Mouse (Mus musculus) midbrain, postnatal 0 days (tissue): ENCODE results near the gene Ttc41. TPM values are rescaled to one million over a fixed set of nuclear protein-coding genes. Genes with fewer than 3 reads are reported as not detected.
"Not testable (repeated sequence)": the region's sequence is repeated elsewhere in the genome, so short reads cannot be mapped to it uniquely, and the experiment has no call there.

Experiments used
- ATAC-seq: fragments of 200-750 bp; cut with Nextera tagmentation; 2 replicates; pipeline ENCODE4 v1.8.0; 2017; ENCODE audit warnings: moderate number of reproducible peaks, mild to moderate bottlenecking, moderate TSS enrichment, moderate library complexity; ENCODE audit not compliant: low FRiP score
- DNase-seq: peaks from one replicate; pipeline ENCODE4 v3.0.0-alpha.2; 2015; ENCODE audit warnings: low spot score
- H3K27ac ChIP-seq: fragments of 300-500 bp; sonication (generic); 2 replicates; pipeline ENCODE4 v1.5.1; 2014; ENCODE audit warnings: low read depth, mild to moderate bottlenecking, low read length, mixed read lengths
- H3K27me3 ChIP-seq: fragments of 300-500 bp; sonication (generic); 2 replicates; pipeline ENCODE4 v1.6.1; 2014; ENCODE audit warnings: low read length, control low read depth, mixed read lengths; ENCODE audit not compliant: insufficient read depth
- H3K36me3 ChIP-seq: fragments of 300-500 bp; sonication (generic); 2 replicates; pipeline ENCODE4 v1.6.1; 2014; ENCODE audit warnings: low read length, control low read depth, mixed read lengths; ENCODE audit not compliant: insufficient read depth
- H3K4me1 ChIP-seq: fragments of 300-500 bp; sonication (generic); 2 replicates; pipeline ENCODE4 v1.6.1; 2014; ENCODE audit warnings: mild to moderate bottlenecking, control low read depth, antibody characterized with exemption, low read length, mixed read lengths; ENCODE audit not compliant: insufficient read depth
- H3K4me2 ChIP-seq: fragments of 300-500 bp; sonication (generic); 2 replicates; pipeline ENCODE4 v1.6.1; 2014; ENCODE audit warnings: low read depth, mild to moderate bottlenecking, low read length, mixed read lengths; ENCODE audit not compliant: poor library complexity, severe bottlenecking
- H3K4me3 ChIP-seq: fragments of 300-500 bp; sonication (generic); 2 replicates; pipeline ENCODE4 v1.5.1; 2014; ENCODE audit warnings: low read depth, mild to moderate bottlenecking, low read length, moderate library complexity
- H3K9ac ChIP-seq: fragments of 300-500 bp; sonication (generic); replicated peaks from 2 replicates; pipeline ENCODE4 v1.6.1; 2014; ENCODE audit warnings: mild to moderate bottlenecking, low read length, moderate library complexity, mixed read lengths; ENCODE audit not compliant: poor library complexity, severe bottlenecking
- H3K9me3 ChIP-seq: fragments of 300-500 bp; sonication (generic); 2 replicates; pipeline ENCODE4 v1.6.1; 2016; ENCODE audit warnings: low read length, control low read depth
- CTCF ChIP-seq: IDR thresholded peaks from 2 replicates; pipeline ENCODE4 v1.5.1; 2016; ENCODE audit warnings: antibody characterized with exemption, mild to moderate bottlenecking
- WGBS: fragments of 180-500 bp; shearing (Covaris S2); extraction: QIAGEN DNeasy Blood & Tissue Kit; methylation state at CpG from one replicate; pipeline ENCODE4 v1.1.7; 2014; 5-methylcytosine and 5-hydroxymethylcytosine counted together
- polyA plus RNA-seq: library from polyadenylated mRNA; unstranded; fragments of >200 nt; fragmentation: Nextera tagmentation; extraction: Ambion mirVana; gene quantifications from 2 replicates; pipeline ENCODE4 v1.2.1, GENCODE M21; 2015
- total RNA-seq: library from RNA; depleted of rRNA; stranded (reverse); fragments of >200 nt; gene quantifications from 2 replicates; pipeline ENCODE4 v1.2.3, GENCODE M21; 2014; rRNA removed

Ttc41 gene
- total RNA-seq (1.8 and 2.5 TPM in 2 replicates), polyA plus RNA-seq (1.5 and 1.6 TPM in 2 replicates)

DNA sequence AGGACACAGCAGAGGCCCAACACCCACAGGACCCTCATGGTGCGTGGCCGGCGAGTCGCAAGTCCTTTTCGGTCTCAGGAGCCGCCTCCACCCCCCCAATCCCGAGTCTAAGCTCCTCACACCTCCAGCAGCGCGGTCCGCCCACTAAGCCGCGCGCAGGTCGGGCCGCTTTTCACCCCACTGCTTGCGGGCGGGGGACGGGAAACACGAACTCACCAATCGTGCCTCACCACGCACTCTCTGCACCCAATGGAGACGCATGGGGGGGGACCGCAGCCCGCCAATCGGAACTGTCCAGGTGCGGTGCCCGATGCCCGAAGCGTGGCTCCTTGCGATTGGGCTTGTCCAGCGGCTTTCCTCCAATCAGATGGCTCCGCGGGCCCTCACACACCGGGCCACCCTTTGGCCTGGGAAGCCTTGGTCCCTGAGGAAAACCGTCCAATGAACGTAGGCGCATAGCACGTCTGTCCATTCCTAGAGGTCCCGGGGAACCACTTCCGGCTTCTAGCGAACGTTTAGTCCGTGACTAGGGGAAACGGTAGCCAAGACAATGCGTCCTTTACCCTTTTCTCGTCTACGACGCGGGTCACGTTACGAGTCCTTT lies at the start of gene Ttc41, which contains the start of gene Hsp90b1:
Gene Ttc41, plus strand, starts transcription at position 494 of the 604 bp plus-strand sequence.
Gene Hsp90b1, minus strand, starts transcription at position 192 of the 604 bp plus-strand sequence.
- peak within 1 kb of the TSS; percentile 89 for H3K9ac ChIP-seq
- peaks cover 20% of the 10 kb centered on the region for H3K36me3 ChIP-seq
- TF ChIP-seq CTCF, result no peak
- under 1% methylated on average over 50 of the region's 51 CpGs for WGBS
- H3K27ac ChIP-seq, result peak within 1 kb of the TSS; percentile 91
- peaks cover 6% of the 10 kb centered on the region; the same call in 1 of the 2 replicates for H3K4me1 ChIP-seq
- ATAC-seq (peak; percentile 97), DNase-seq (peak; percentile 100)
- no peaks in the 10 kb centered on the region for H3K9me3 ChIP-seq
- peak within 1 kb of the TSS; percentile 76 for H3K4me3 ChIP-seq
- peak within 1 kb of the TSS; percentile 87 for H3K4me2 ChIP-seq
- no peaks in the 10 kb centered on the region for H3K27me3 ChIP-seq

DNA sequence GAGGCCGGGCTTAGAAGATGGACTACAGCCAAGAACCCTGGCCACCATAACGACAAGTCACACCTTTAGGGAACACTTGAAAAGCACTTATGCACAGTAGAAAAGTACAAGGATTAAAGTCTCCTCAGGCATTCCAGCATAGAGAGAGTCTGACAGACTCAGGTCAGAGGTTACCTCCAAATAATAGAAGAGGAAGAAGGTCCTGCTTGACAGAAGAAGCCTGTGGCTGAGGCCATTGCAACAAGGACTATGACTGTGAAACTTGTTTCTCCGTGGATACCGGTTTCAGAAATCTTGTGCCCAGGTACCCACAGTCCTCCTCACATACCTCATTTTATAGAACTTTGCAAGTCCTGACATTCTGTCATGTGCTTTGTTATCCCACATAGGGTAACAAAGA lies 35.1 kb upstream of the Ttc41 start:
- H3K4me1 ChIP-seq, result not testable (repeated sequence)
- WGBS, result 82% methylated on average over 4 of the region's 4 CpGs

DNA sequence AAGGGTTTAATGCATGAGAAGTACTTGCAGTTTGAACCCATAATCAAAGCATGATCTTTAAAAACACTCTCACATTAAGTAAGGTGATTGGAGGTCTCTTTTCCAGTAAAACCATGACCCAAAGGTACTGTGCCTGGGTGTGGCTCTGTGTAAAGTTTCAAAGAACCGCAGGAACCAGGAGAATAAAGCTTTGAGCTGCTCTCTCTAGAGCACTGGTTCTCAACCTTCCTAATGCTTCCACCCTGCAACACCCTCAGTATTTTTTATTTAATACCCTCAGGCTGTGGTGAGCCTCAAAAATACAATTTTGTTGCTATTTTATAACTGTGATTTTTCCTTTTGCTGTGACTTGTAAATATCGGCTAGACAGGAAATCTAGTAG lies 20.8 kb upstream of the Ttc41 start:
- Histone ChIP-seq H3K4me3 (peak overlapping the region; percentile 65), H3K27ac (peak overlapping the region; percentile 78; the same call in 1 of the 2 replicates), H3K4me2 (peak overlapping the region; percentile 34; the same call in 1 of the 2 replicates)
- H3K9me3 ChIP-seq, H3K4me1 ChIP-seq, H3K27me3 ChIP-seq, H3K9ac ChIP-seq, DNase-seq, H3K36me3 ChIP-seq: not testable (repeated sequence)
- WGBS, result 26% methylated on average over 2 of the region's 2 CpGs
- ATAC-seq, result peak; percentile 59

More for the DNA sequence above, 35.1 kb upstream of the Ttc41 start:
- DNase-seq, H3K9ac ChIP-seq, H3K27ac ChIP-seq, H3K4me3 ChIP-seq, H3K4me2 ChIP-seq, ATAC-seq, H3K36me3 ChIP-seq, H3K9me3 ChIP-seq, H3K27me3 ChIP-seq: not testable (repeated sequence)

DNA sequence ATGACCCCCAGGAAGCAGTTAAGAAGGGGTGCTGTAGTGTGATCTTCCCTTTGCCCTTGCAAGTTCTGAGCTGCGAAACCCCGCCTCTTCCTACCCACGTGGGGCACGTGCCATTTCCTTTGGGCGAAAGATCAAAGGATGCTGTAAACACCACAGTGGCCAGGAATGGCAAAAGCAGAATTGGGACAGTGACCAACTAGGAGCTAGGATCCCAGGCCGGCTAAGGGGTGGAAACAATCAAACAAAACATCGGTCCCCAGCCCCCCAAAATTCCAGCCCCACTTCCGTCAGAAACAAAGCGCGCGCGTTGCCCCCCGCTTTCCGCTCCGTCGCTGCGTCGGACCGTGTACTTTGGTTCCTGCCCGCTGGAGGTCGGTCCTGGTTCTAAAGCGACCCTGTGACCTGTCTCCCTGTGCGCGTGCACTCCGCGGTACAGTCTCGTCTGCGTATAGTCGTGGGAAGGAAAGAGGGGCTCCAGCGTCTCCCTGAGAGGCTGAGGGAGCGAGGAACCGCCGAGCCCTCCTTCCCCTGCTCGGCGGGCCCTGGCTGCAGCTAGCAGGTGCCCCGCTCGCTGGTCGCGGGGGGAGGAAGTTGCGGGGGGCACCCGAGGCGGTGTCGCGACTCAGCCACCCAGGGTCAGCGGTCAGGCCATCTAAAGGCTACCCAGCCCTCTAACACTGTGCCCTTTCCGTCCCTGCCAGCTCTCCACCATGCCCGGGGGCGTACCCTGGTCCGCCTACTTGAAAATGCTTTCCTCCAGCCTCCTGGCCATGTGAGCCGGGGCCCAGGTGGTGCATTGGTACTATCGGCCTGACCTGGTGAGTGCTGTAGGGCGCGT lies 20.2 kb upstream of the Ttc41 start:
- Histone ChIP-seq H3K4me2 (peak overlapping the region; percentile 60), H3K4me3 (peak overlapping the region; percentile 65), H3K9ac (peak overlapping the region; percentile 71), H3K27ac (peak overlapping the region; percentile 78)
- not testable (repeated sequence) for H3K27me3 ChIP-seq, H3K9me3 ChIP-seq, H3K36me3 ChIP-seq, H3K4me1 ChIP-seq
- DNase-seq (peak; percentile 78), ATAC-seq (peak; percentile 96)
- peak; percentile 11; the same call in 1 of the 2 replicates for TF ChIP-seq CTCF
- WGBS, result 1% methylated on average over 47 of the region's 53 CpGs

DNA sequence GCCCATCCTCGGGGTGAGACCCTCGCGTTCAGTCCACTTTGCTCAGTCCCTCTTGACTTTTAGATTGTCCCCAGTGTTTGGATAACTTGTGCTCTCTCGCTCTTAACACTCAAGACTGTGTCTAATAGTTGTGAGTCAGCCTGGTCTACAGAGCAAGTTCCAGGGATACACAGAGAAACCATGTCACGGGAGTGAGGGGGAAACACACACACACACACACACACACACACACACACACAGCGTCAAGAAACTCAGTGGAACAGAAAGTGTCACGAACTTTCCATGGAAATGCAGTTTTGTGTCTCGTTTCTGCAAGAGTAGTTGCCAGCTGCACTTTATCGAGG lies 19.6 kb upstream of the Ttc41 start:
- H3K36me3 ChIP-seq, H3K9me3 ChIP-seq, H3K27me3 ChIP-seq, H3K27ac ChIP-seq, ATAC-seq, H3K4me1 ChIP-seq, DNase-seq: not testable (repeated sequence)
- peak overlapping the region; percentile 65 for H3K4me3 ChIP-seq
- peak overlapping the region; percentile 60 for H3K4me2 ChIP-seq
- WGBS, result 19% methylated on average over 9 of the region's 9 CpGs
- peak overlapping the region; percentile 71 for H3K9ac ChIP-seq

DNA sequence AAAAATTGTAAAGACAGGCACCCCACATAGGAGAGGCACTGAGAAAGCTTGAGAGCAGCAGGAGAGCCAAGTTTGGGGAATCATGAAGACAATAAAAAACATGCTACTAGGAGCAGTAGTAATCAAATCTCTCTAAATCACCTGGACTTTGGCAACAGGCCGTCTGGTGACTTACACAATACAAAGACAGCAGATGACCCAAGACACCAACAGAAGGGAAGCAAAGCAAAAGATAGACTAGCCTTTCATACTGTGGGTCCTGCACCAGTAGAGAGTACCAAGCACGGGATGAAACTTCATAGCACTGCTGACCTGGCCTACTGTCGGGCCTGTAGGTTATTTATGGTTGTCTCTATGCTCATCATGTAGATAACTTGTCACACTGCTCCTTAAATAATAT lies 5.4 kb upstream of the Ttc41 start:
- Histone ChIP-seq H3K27me3 (no peaks in the 10 kb centered on the region), H3K9me3 (no peaks in the 10 kb centered on the region), H3K36me3 (peaks cover 56% of the 10 kb centered on the region), H3K9ac (no peak overlapping the region), H3K27ac (no peak overlapping the region), H3K4me2 (no peak overlapping the region), H3K4me1 (peaks cover 6% of the 10 kb centered on the region; the same call in 1 of the 2 replicates), H3K4me3 (no peak overlapping the region)
- DNase-seq, result no peak
- no peak for TF ChIP-seq CTCF
- ATAC-seq, result no peak
- 74% methylated on average over 3 of the region's 3 CpGs for WGBS
